Mouse (Mus musculus) hindbrain, embryonic 16.5 days (tissue): ENCODE measurements around the gene Car6. TPM values are rescaled to one million over a fixed set of nuclear protein-coding genes. Genes with fewer than 3 reads are reported as not detected.

ENCODE experiments used
- ATAC-seq: fragments of 200-750 bp; cut with Nextera tagmentation; 2 replicates; pipeline ENCODE4 v1.8.0; 2017; ENCODE audit warnings: moderate TSS enrichment, moderate library complexity
- H3K27ac ChIP-seq: fragments of 300-500 bp; sonication (generic); 2 replicates; pipeline ENCODE4 v1.5.1; 2014; ENCODE audit warnings: low read depth, mild to moderate bottlenecking, control low read depth, low read length, moderate library complexity
- H3K27me3 ChIP-seq: fragments of 300-500 bp; sonication (generic); replicated peaks from 2 replicates; pipeline ENCODE4 v1.6.1; 2014; ENCODE audit warnings: low read length; ENCODE audit not compliant: control insufficient read depth, insufficient read depth
- H3K36me3 ChIP-seq: fragments of 300-500 bp; sonication (generic); 2 replicates; pipeline ENCODE4 v1.6.1; 2014; ENCODE audit warnings: mild to moderate bottlenecking, low read length, moderate library complexity, mixed read lengths; ENCODE audit not compliant: control insufficient read depth, insufficient read depth
- H3K4me1 ChIP-seq: fragments of 300-500 bp; sonication (generic); 2 replicates; pipeline ENCODE4 v1.6.1; 2014; ENCODE audit warnings: low read depth, low read length; ENCODE audit not compliant: control insufficient read depth, insufficient read depth
- H3K4me2 ChIP-seq: fragments of 300-500 bp; sonication (generic); 2 replicates; pipeline ENCODE4 v1.6.1; 2014; ENCODE audit warnings: mild to moderate bottlenecking, low read length, control low read depth, moderate library complexity
- H3K4me3 ChIP-seq: fragments of 300-500 bp; sonication (generic); 2 replicates; pipeline ENCODE4 v1.5.1; 2014; ENCODE audit warnings: mild to moderate bottlenecking, low read length, control low read depth, moderate library complexity
- H3K9ac ChIP-seq: fragments of 300-500 bp; sonication (generic); 2 replicates; pipeline ENCODE4 v1.6.1; 2014; ENCODE audit warnings: low read depth, mild to moderate bottlenecking, control low read depth, low read length, moderate library complexity
- H3K9me3 ChIP-seq: fragments of 300-500 bp; sonication (generic); 2 replicates; pipeline ENCODE4 v1.6.1; 2014; ENCODE audit warnings: mild to moderate bottlenecking, low read length, moderate library complexity; ENCODE audit not compliant: control insufficient read depth
- WGBS: fragments of 180-500 bp; shearing (Covaris S2); extraction: QIAGEN DNeasy Blood & Tissue Kit; methylation state at CpG from one replicate; pipeline ENCODE4 v1.1.7; 2014; 5-methylcytosine and 5-hydroxymethylcytosine counted together
- polyA plus RNA-seq: library from polyadenylated mRNA; unstranded; fragments of >200 nt; fragmentation: Nextera tagmentation; extraction: Ambion mirVana; gene quantifications from 2 replicates; pipeline ENCODE4 v1.2.1, GENCODE M21; 2015

Gene Car6
- polyA plus RNA-seq, 1 experiment from 2014 or later = not detected

- Histone ChIP-seq H3K4me1 (peaks cover 21% of the 10 kb centered on the region), H3K4me2 (no peak overlapping the region), H3K4me3 (no peak overlapping the region)
These were observed 30.7 kb upstream of the Car6 start for GRCm38 (mm10) chr4:150231871-150232270.

GRCm38 (mm10) chr4:150230460-150231407 lies 29.6 kb upstream of the Car6 start:
- Histone ChIP-seq H3K4me2 (no peak overlapping the region), H3K27me3 (no peaks in the 10 kb centered on the region), H3K27ac (no peak overlapping the region; the same call in 1 of the 2 replicates), H3K9me3 (no peaks in the 10 kb centered on the region), H3K4me3 (no peak overlapping the region), H3K36me3 (no peaks in the 10 kb centered on the region), H3K9ac (no peak overlapping the region), H3K4me1 (peaks cover 18% of the 10 kb centered on the region)
- no peak for ATAC-seq
- 10% methylated on average over 21 of the region's 21 CpGs for WGBS

More at GRCm38 (mm10) chr4:150231871-150232270, 30.7 kb upstream of the Car6 start:
- Histone ChIP-seq H3K9ac (no peak overlapping the region), H3K27me3 (no peaks in the 10 kb centered on the region), H3K9me3 (no peaks in the 10 kb centered on the region), H3K36me3 (no peaks in the 10 kb centered on the region), H3K27ac (no peak overlapping the region)
- no peak for ATAC-seq
- WGBS = 60% methylated on average over 8 of the region's 8 CpGs

- H3K4me1 ChIP-seq = peaks cover 14% of the 10 kb centered on the region
- no peaks in the 10 kb centered on the region for H3K27me3 ChIP-seq
- ATAC-seq = no peak
- no peaks in the 10 kb centered on the region for H3K36me3 ChIP-seq
- no peak overlapping the region for H3K4me3 ChIP-seq
- 55% methylated on average over 6 of the region's 15 CpGs for WGBS
- no peak overlapping the region for H3K9ac ChIP-seq
- no peaks in the 10 kb centered on the region for H3K9me3 ChIP-seq
- no peak overlapping the region for H3K27ac ChIP-seq
- H3K4me2 ChIP-seq = no peak overlapping the region
These were observed 28.7 kb upstream of the Car6 start for GRCm38 (mm10) chr4:150229747-150230390.

GRCm38 (mm10) chr4:150228581-150229348 lies 27.6 kb upstream of the Car6 start:
- Histone ChIP-seq H3K27me3 (no peaks in the 10 kb centered on the region), H3K9ac (no peak overlapping the region), H3K9me3 (no peaks in the 10 kb centered on the region), H3K4me3 (no peak overlapping the region), H3K4me1 (peaks cover 10% of the 10 kb centered on the region), H3K4me2 (no peak overlapping the region), H3K27ac (no peak overlapping the region), H3K36me3 (no peaks in the 10 kb centered on the region)
- WGBS = 46% methylated on average over 7 of the region's 7 CpGs
- no peak for ATAC-seq

- peaks cover 10% of the 10 kb centered on the region for H3K4me1 ChIP-seq
- H3K9ac ChIP-seq = no peak overlapping the region
- H3K36me3 ChIP-seq = no peaks in the 10 kb centered on the region
- H3K27me3 ChIP-seq = no peaks in the 10 kb centered on the region
- H3K4me2 ChIP-seq = no peak overlapping the region
- H3K27ac ChIP-seq = peak overlapping the region; percentile 4
- ATAC-seq = peak; percentile 95
- no peak overlapping the region for H3K4me3 ChIP-seq
- no peaks in the 10 kb centered on the region for H3K9me3 ChIP-seq
- 37% methylated on average over 7 of the region's 7 CpGs for WGBS
These were observed 25.9 kb upstream of the Car6 start for GRCm38 (mm10) chr4:150226818-150227688.

- 71% methylated on average over 1 of the region's 1 CpGs for WGBS
- H3K27me3 ChIP-seq = no peaks in the 10 kb centered on the region
- H3K9me3 ChIP-seq = no peaks in the 10 kb centered on the region
- peaks cover 6% of the 10 kb centered on the region for H3K4me1 ChIP-seq
- no peak overlapping the region for H3K9ac ChIP-seq
- no peaks in the 10 kb centered on the region for H3K36me3 ChIP-seq
- H3K4me3 ChIP-seq = no peak overlapping the region
- no peak overlapping the region for H3K4me2 ChIP-seq
- ATAC-seq = no peak
- H3K27ac ChIP-seq = no peak overlapping the region
These were observed 24.6 kb upstream of the Car6 start for GRCm38 (mm10) chr4:150225700-150226099.

- Histone ChIP-seq H3K4me3 (no peak overlapping the region), H3K27ac (no peak overlapping the region), H3K4me2 (no peak overlapping the region), H3K27me3 (no peaks in the 10 kb centered on the region), H3K9ac (no peak overlapping the region), H3K36me3 (no peaks in the 10 kb centered on the region), H3K9me3 (no peaks in the 10 kb centered on the region), H3K4me1 (peaks cover 4% of the 10 kb centered on the region)
- no peak for ATAC-seq
- 91% methylated on average over 4 of the region's 4 CpGs for WGBS
These were observed 22.7 kb upstream of the Car6 start for GRCm38 (mm10) chr4:150223830-150224229.

- Histone ChIP-seq H3K9ac (no peak overlapping the region), H3K27me3 (no peaks in the 10 kb centered on the region), H3K36me3 (no peaks in the 10 kb centered on the region), H3K27ac (no peak overlapping the region), H3K4me1 (no peaks in the 10 kb centered on the region; the same call in 1 of the 2 replicates), H3K4me2 (no peak overlapping the region), H3K9me3 (no peaks in the 10 kb centered on the region), H3K4me3 (no peak overlapping the region)
- ATAC-seq = no peak
- WGBS = 57% methylated on average over 10 of the region's 10 CpGs
These were observed 20.0 kb upstream of the Car6 start for GRCm38 (mm10) chr4:150221017-150221640.
